Mouse (Mus musculus): ENCODE results near the gene Actn4. TPM values are rescaled to one million over a fixed set of nuclear protein-coding genes. Genes with fewer than 3 reads are reported as not detected.

Actn4 gene
- polyA plus RNA-seq, 1 experiment from 2014 or later: 216 TPM

- H3K9ac ChIP-seq (ENCODE audit: low read length): no peak overlapping the region
- H3K4me3 ChIP-seq (ENCODE audit: low read depth, low read length): no peak overlapping the region
- H3K4me1 ChIP-seq (replicated peaks; ENCODE audit: control insufficient read depth, insufficient read depth): no peaks in the 10 kb centered on the region
- no peak for ATAC-seq (ENCODE audit: low FRiP score, low TSS enrichment)
- no peak overlapping the region for H3K4me2 ChIP-seq (replicated peaks; ENCODE audit: low read depth)
- 79% methylated on average over 3 of the region's 3 CpGs for WGBS
- H3K27ac ChIP-seq (replicated peaks): no peak overlapping the region
- TF ChIP-seq EP300 (optimal IDR thresholded peaks at IDR 0.05) (no peak), CTCF (IDR thresholded peaks at IDR 0.05; ENCODE audit: low read depth) (no peak)
- no peak for DNase-seq (ENCODE audit: low spot score)
- H3K9me3 ChIP-seq (ENCODE audit: control insufficient read depth, low read length): no peaks in the 10 kb centered on the region
- H3K27me3 ChIP-seq (ENCODE audit: control insufficient read depth, insufficient read depth, low read length): no peaks in the 10 kb centered on the region
- no peaks in the 10 kb centered on the region for H3K36me3 ChIP-seq (ENCODE audit: control insufficient read depth, insufficient read depth, low read length)
These were observed 31.3 kb upstream of the Actn4 start for GRCm38 (mm10) chr7:28993402-28993801.

GRCm38 (mm10) chr7:28992997-28993396 lies 30.9 kb upstream of the Actn4 start:
- ATAC-seq (ENCODE audit: low FRiP score, low TSS enrichment): no peak
- Histone ChIP-seq H3K4me2 (replicated peaks; ENCODE audit: low read depth) (no peak overlapping the region), H3K27ac (replicated peaks) (no peak overlapping the region), H3K9me3 (ENCODE audit: control insufficient read depth, low read length) (no peaks in the 10 kb centered on the region), H3K9ac (ENCODE audit: low read length) (no peak overlapping the region), H3K27me3 (ENCODE audit: control insufficient read depth, insufficient read depth, low read length) (no peaks in the 10 kb centered on the region), H3K4me1 (replicated peaks; ENCODE audit: control insufficient read depth, insufficient read depth) (no peaks in the 10 kb centered on the region), H3K36me3 (ENCODE audit: control insufficient read depth, insufficient read depth, low read length) (no peaks in the 10 kb centered on the region), H3K4me3 (ENCODE audit: low read depth, low read length) (no peak overlapping the region)
- WGBS: 87% methylated on average over 3 of the region's 3 CpGs
- TF ChIP-seq EP300 (optimal IDR thresholded peaks at IDR 0.05) (no peak), CTCF (IDR thresholded peaks at IDR 0.05; ENCODE audit: low read depth) (no peak)
- DNase-seq (ENCODE audit: low spot score): no peak

- TF ChIP-seq CTCF (IDR thresholded peaks at IDR 0.05; ENCODE audit: low read depth) (peak; percentile 58), EP300 (optimal IDR thresholded peaks at IDR 0.05) (no peak)
- no peaks in the 10 kb centered on the region for H3K9me3 ChIP-seq (ENCODE audit: control insufficient read depth, low read length)
- 70% methylated on average over 5 of the region's 5 CpGs for WGBS
- DNase-seq (ENCODE audit: low spot score) (no peak), ATAC-seq (ENCODE audit: low FRiP score, low TSS enrichment) (no peak)
- no peaks in the 10 kb centered on the region for H3K27me3 ChIP-seq (ENCODE audit: control insufficient read depth, insufficient read depth, low read length)
- no peak overlapping the region for H3K9ac ChIP-seq (ENCODE audit: low read length)
- no peak overlapping the region for H3K4me3 ChIP-seq (ENCODE audit: low read depth, low read length)
- H3K4me2 ChIP-seq (replicated peaks; ENCODE audit: low read depth): no peak overlapping the region
- H3K4me1 ChIP-seq (replicated peaks; ENCODE audit: control insufficient read depth, insufficient read depth): no peaks in the 10 kb centered on the region
- H3K27ac ChIP-seq (replicated peaks): no peak overlapping the region
- no peaks in the 10 kb centered on the region for H3K36me3 ChIP-seq (ENCODE audit: control insufficient read depth, insufficient read depth, low read length)
These were observed 29.5 kb upstream of the Actn4 start for GRCm38 (mm10) chr7:28991616-28992015.

GRCm38 (mm10) chr7:28990766-28991273 lies 28.7 kb upstream of the Actn4 start:
- Histone ChIP-seq H3K4me2 (replicated peaks; ENCODE audit: low read depth) (no peak overlapping the region), H3K9me3 (ENCODE audit: control insufficient read depth, low read length) (no peaks in the 10 kb centered on the region), H3K27me3 (ENCODE audit: control insufficient read depth, insufficient read depth, low read length) (no peaks in the 10 kb centered on the region), H3K4me1 (replicated peaks; ENCODE audit: control insufficient read depth, insufficient read depth) (no peaks in the 10 kb centered on the region), H3K27ac (replicated peaks) (no peak overlapping the region), H3K9ac (ENCODE audit: low read length) (no peak overlapping the region), H3K4me3 (ENCODE audit: low read depth, low read length) (no peak overlapping the region), H3K36me3 (ENCODE audit: control insufficient read depth, insufficient read depth, low read length) (no peaks in the 10 kb centered on the region)
- DNase-seq (ENCODE audit: low spot score) (no peak), ATAC-seq (ENCODE audit: low FRiP score, low TSS enrichment) (no peak)
- WGBS: 60% methylated on average over 13 of the region's 14 CpGs
- TF ChIP-seq EP300 (optimal IDR thresholded peaks at IDR 0.05) (no peak), CTCF (IDR thresholded peaks at IDR 0.05; ENCODE audit: low read depth) (no peak)

- Histone ChIP-seq H3K4me1 (replicated peaks; ENCODE audit: control insufficient read depth, insufficient read depth) (peaks cover 7% of the 10 kb centered on the region; the same call in 1 of the 2 replicates), H3K36me3 (ENCODE audit: control insufficient read depth, insufficient read depth, low read length) (no peaks in the 10 kb centered on the region), H3K4me2 (replicated peaks; ENCODE audit: low read depth) (no peak overlapping the region), H3K9ac (ENCODE audit: low read length) (no peak overlapping the region), H3K4me3 (ENCODE audit: low read depth, low read length) (no peak overlapping the region), H3K27me3 (ENCODE audit: control insufficient read depth, insufficient read depth, low read length) (no peaks in the 10 kb centered on the region), H3K9me3 (ENCODE audit: control insufficient read depth, low read length) (no peaks in the 10 kb centered on the region), H3K27ac (replicated peaks) (no peak overlapping the region)
- no peak for DNase-seq (ENCODE audit: low spot score)
- ATAC-seq (ENCODE audit: low FRiP score, low TSS enrichment): no peak
- no peak for TF ChIP-seq CTCF (IDR thresholded peaks at IDR 0.05; ENCODE audit: low read depth)
- WGBS: 85% methylated on average over 7 of the region's 7 CpGs
These were observed 23.1 kb upstream of the Actn4 start for GRCm38 (mm10) chr7:28985207-28985606.

GRCm38 (mm10) chr7:28984452-28984851 lies 22.3 kb upstream of the Actn4 start:
- WGBS: 93% methylated on average over 1 of the region's 1 CpGs
- no peak for DNase-seq (ENCODE audit: low spot score)

More at GRCm38 (mm10) chr7:28984452-28984851, 22.3 kb upstream of the Actn4 start:
- Histone ChIP-seq H3K9me3 (ENCODE audit: control insufficient read depth, low read length) (no peaks in the 10 kb centered on the region), H3K4me3 (ENCODE audit: low read depth, low read length) (no peak overlapping the region), H3K4me1 (replicated peaks; ENCODE audit: control insufficient read depth, insufficient read depth) (peaks cover 7% of the 10 kb centered on the region; the same call in 1 of the 2 replicates), H3K9ac (ENCODE audit: low read length) (no peak overlapping the region), H3K4me2 (replicated peaks; ENCODE audit: low read depth) (no peak overlapping the region), H3K27ac (replicated peaks) (no peak overlapping the region), H3K27me3 (ENCODE audit: control insufficient read depth, insufficient read depth, low read length) (no peaks in the 10 kb centered on the region), H3K36me3 (ENCODE audit: control insufficient read depth, insufficient read depth, low read length) (no peaks in the 10 kb centered on the region)
- ATAC-seq (ENCODE audit: low FRiP score, low TSS enrichment): no peak
- no peak for TF ChIP-seq EP300 (optimal IDR thresholded peaks at IDR 0.05)
- no peak for TF ChIP-seq CTCF (IDR thresholded peaks at IDR 0.05; ENCODE audit: low read depth)
